Mouse (Mus musculus): ENCODE measurements at regions not wholly inside any gene's neighbourhood (a gene's known extent, or its start where the extent isn't known, plus 50 kb on each side); places are given as distances from the start of the nearest gene placed in this dataset.

GRCm38 (mm10) chr17:9990744-9991143, 321.2 kb upstream of the Pabpc6 start:
- no peak for DNase-seq

GRCm38 (mm10) chr17:9981273-9981672, 311.8 kb upstream of the Pabpc6 start:
- DNase-seq, result no peak

- no peak for DNase-seq
These were observed 307.4 kb upstream of the Pabpc6 start for GRCm38 (mm10) chr17:9976866-9977421.

GRCm38 (mm10) chr17:9975995-9976394, 306.5 kb upstream of the Pabpc6 start:
- no peak for DNase-seq

GRCm38 (mm10) chr17:9975153-9975552, 305.6 kb upstream of the Pabpc6 start:
- DNase-seq, result no peak

- no peak for DNase-seq
These were observed 298.5 kb upstream of the Pabpc6 start for GRCm38 (mm10) chr17:9967988-9968387.

GRCm38 (mm10) chr17:9962893-9963436, 293.4 kb upstream of the Pabpc6 start:
- no peak for DNase-seq

GRCm38 (mm10) chr17:9948985-9949667, 279.6 kb upstream of the Pabpc6 start:
- no peak for DNase-seq

- DNase-seq, result no peak
These were observed 278.1 kb upstream of the Pabpc6 start for GRCm38 (mm10) chr17:9947609-9948008.

GRCm38 (mm10) chr17:9944513-9944912, 275.0 kb upstream of the Pabpc6 start:
- peak; percentile 5 for DNase-seq

- DNase-seq, result no peak
These were observed 272.7 kb upstream of the Pabpc6 start for GRCm38 (mm10) chr17:9942171-9942570.

- DNase-seq, result no peak
These were observed 270.1 kb upstream of the Pabpc6 start for GRCm38 (mm10) chr17:9939576-9939975.

- no peak for DNase-seq
These were observed 268.9 kb upstream of the Pabpc6 start for GRCm38 (mm10) chr17:9938426-9938825.

GRCm38 (mm10) chr17:9937211-9937610, 267.7 kb upstream of the Pabpc6 start:
- no peak for DNase-seq

GRCm38 (mm10) chr17:9932186-9932585, 262.7 kb upstream of the Pabpc6 start:
- DNase-seq, result no peak

GRCm38 (mm10) chr17:9931526-9931925, 262.0 kb upstream of the Pabpc6 start:
- DNase-seq, result no peak

- no peak for DNase-seq
These were observed 260.1 kb upstream of the Pabpc6 start for GRCm38 (mm10) chr17:9929448-9930088.

GRCm38 (mm10) chr17:9927724-9928123, 258.2 kb upstream of the Pabpc6 start:
- peak; percentile 6 for DNase-seq

- DNase-seq, result no peak
These were observed 256.8 kb upstream of the Pabpc6 start for GRCm38 (mm10) chr17:9926308-9926707.

GRCm38 (mm10) chr17:9921326-9921725, 251.8 kb upstream of the Pabpc6 start:
- DNase-seq, result peak; percentile 6

GRCm38 (mm10) chr17:9917031-9917430, 247.5 kb upstream of the Pabpc6 start:
- no peak for DNase-seq

- DNase-seq, result no peak
These were observed 241.3 kb upstream of the Pabpc6 start for GRCm38 (mm10) chr17:9910856-9911255.

- DNase-seq, result no peak
These were observed 237.6 kb upstream of the Pabpc6 start for GRCm38 (mm10) chr17:9907077-9907476.

All from thymus, postnatal 14 days (tissue).